Mouse (Mus musculus) embryo, embryonic 11 days (tissue): ENCODE results near the gene Smyd3.

Experiments
- DNase-seq: peaks from one replicate; pipeline ENCODE4 v3.0.0-alpha.2; 2015

Smyd3 gene

GRCm38 (mm10) chr1:178929531-178929930, 588.3 kb downstream of the Smyd3 start:
- no peak for DNase-seq

- DNase-seq: no peak
These were observed 593.2 kb downstream of the Smyd3 start for GRCm38 (mm10) chr1:178924492-178925183.

- DNase-seq: no peak
These were observed 600.5 kb downstream of the Smyd3 start for GRCm38 (mm10) chr1:178917194-178917902.

- no peak for DNase-seq
These were observed 602.8 kb downstream of the Smyd3 start for GRCm38 (mm10) chr1:178915056-178915455.

GRCm38 (mm10) chr1:178912936-178913716, 604.7 kb downstream of the Smyd3 start:
- no peak for DNase-seq

- DNase-seq: no peak
These were observed 606.9 kb downstream of the Smyd3 start for GRCm38 (mm10) chr1:178910951-178911350.
